Mouse (Mus musculus): ENCODE measurements around the gene Rubcnl. TPM values are rescaled to one million over a fixed set of nuclear protein-coding genes. Genes with fewer than 3 reads are reported as not detected.

Rubcnl gene
- polyA plus RNA-seq, 1 experiment from 2014 or later: 0.11 TPM

DNA sequence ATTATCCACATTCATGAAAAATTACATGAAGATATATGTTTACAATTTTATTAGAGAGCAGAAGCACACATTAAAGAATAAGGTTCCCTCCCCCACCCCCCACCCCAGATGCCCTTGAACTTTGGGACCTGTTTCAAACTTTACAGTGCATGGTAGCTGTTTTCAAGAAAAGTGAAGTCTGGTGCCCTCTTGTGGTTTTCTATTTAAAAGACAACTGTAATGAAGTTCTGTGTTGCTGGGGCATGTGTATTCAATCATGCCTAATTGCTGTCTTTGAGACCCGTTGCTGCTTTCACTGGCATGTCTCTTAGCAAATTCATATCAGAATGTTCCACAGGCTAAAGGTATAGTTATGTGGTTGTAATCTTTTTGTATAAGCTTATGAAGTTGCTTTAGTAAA lies 25.3 kb upstream of the Rubcnl start:
- no peak overlapping the region for H3K4me2 ChIP-seq (replicated peaks)
- H3K36me3 ChIP-seq: no peaks in the 10 kb centered on the region
- H3K4me3 ChIP-seq (replicated peaks): no peak overlapping the region
- H3K27ac ChIP-seq: no peak overlapping the region
- ATAC-seq: no peak
- no peaks in the 10 kb centered on the region for H3K4me1 ChIP-seq (replicated peaks)
- no peaks in the 10 kb centered on the region for H3K27me3 ChIP-seq
- 19% methylated on average over 1 of the region's 1 CpGs for WGBS
- H3K9me3 ChIP-seq: no peaks in the 10 kb centered on the region
- no peak overlapping the region for H3K9ac ChIP-seq (replicated peaks)

DNA sequence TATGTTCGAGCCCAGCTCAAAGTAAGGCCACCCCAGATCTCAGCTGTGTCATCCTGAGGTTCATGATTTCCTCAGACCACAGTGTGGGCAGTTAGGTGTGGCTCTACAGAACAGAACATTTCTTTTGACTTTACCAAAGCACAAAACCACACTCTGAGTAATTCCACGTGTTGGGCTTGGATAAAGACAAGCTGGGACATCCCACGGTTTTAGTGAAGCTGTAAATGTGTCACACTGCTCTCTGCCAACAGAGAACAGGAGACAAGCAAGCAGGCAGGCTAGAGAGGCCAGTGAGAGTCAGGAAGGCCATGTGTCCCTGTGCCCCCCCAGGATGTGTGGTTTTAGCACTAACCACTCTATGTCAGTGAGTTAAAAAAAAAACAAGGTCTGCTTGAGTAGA lies 19.3 kb upstream of the Rubcnl start:
- Histone ChIP-seq H3K36me3 (no peaks in the 10 kb centered on the region), H3K27me3 (no peaks in the 10 kb centered on the region), H3K9me3 (no peaks in the 10 kb centered on the region), H3K9ac (replicated peaks) (no peak overlapping the region), H3K27ac (no peak overlapping the region), H3K4me3 (replicated peaks) (no peak overlapping the region), H3K4me2 (replicated peaks) (no peak overlapping the region), H3K4me1 (replicated peaks) (no peaks in the 10 kb centered on the region)
- WGBS: 87% methylated on average over 3 of the region's 3 CpGs
- no peak for ATAC-seq

DNA sequence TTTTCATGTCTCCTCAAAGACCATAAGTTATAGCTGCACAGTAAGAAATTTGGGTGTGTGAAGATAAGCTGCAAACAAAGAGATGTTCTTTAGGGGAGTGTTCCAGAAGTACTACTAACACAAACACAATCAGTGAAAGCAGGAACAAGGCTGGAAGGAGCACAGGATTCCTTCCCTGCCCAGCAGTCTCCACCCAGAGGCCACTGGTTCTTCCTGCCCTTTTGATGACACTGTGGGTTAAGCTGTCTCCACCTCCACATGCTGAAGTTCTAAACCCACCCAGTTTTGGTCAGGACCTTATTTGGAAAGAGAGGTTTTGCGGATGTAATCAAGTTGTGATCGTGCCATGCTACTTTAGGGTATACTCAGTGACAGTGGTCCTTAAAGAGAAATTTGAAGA lies 18.8 kb upstream of the Rubcnl start:
- Histone ChIP-seq H3K27ac (no peak overlapping the region), H3K9ac (replicated peaks) (no peak overlapping the region), H3K27me3 (no peaks in the 10 kb centered on the region), H3K9me3 (no peaks in the 10 kb centered on the region), H3K4me3 (replicated peaks) (no peak overlapping the region), H3K36me3 (no peaks in the 10 kb centered on the region), H3K4me2 (replicated peaks) (no peak overlapping the region), H3K4me1 (replicated peaks) (no peaks in the 10 kb centered on the region)
- no peak for ATAC-seq
- WGBS: 89% methylated on average over 2 of the region's 2 CpGs

DNA sequence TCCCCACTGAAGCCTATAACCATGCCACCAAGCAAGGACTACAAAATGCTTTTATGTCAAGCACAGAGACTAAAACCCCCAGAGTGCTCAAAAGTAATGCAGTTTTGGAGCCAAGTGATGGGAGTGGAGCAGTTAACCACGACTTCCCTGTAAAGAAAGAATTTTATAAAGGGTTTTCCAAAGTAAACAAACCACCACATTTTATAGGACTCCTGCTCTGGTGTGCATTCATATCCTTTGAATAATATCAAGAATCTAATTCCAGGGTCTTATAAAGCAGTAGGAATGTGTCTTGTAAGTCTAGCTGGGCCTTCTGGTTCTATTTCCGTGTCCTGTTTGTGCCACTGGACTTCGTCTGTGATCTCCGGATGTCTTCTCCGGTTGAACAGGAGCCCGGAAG lies 14.5 kb upstream of the Rubcnl start:
- 88% methylated on average over 6 of the region's 6 CpGs for WGBS
- Histone ChIP-seq H3K9me3 (no peaks in the 10 kb centered on the region), H3K4me2 (replicated peaks) (no peak overlapping the region), H3K27ac (no peak overlapping the region), H3K4me3 (replicated peaks) (no peak overlapping the region), H3K9ac (replicated peaks) (no peak overlapping the region), H3K4me1 (replicated peaks) (no peaks in the 10 kb centered on the region), H3K27me3 (no peaks in the 10 kb centered on the region), H3K36me3 (no peaks in the 10 kb centered on the region)
- ATAC-seq: no peak

DNA sequence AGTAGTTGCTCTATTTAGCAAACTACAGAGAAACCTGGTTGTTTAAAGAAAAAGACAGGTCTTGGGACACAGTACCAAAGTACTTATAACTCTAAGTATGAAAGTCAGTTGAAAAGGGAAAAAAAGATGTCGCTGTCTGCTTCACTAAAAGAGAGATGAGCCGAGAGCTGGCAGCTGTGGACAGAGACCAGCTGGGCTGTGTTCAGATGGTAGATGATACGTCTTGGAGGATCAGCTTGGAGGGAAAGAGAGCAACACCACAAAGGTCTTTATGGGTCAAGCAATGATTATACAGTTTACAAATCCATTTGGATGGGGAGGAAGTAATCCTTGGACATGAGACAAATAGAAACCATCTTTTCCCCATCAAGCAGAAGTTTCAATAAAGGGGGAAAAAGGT lies 12.5 kb upstream of the Rubcnl start:
- Histone ChIP-seq H3K4me1 (replicated peaks) (no peaks in the 10 kb centered on the region), H3K9me3 (no peaks in the 10 kb centered on the region), H3K36me3 (no peaks in the 10 kb centered on the region), H3K9ac (replicated peaks) (no peak overlapping the region), H3K27ac (no peak overlapping the region), H3K27me3 (no peaks in the 10 kb centered on the region), H3K4me2 (replicated peaks) (no peak overlapping the region), H3K4me3 (replicated peaks) (no peak overlapping the region)
- 73% methylated on average over 3 of the region's 3 CpGs for WGBS
- ATAC-seq: no peak

DNA sequence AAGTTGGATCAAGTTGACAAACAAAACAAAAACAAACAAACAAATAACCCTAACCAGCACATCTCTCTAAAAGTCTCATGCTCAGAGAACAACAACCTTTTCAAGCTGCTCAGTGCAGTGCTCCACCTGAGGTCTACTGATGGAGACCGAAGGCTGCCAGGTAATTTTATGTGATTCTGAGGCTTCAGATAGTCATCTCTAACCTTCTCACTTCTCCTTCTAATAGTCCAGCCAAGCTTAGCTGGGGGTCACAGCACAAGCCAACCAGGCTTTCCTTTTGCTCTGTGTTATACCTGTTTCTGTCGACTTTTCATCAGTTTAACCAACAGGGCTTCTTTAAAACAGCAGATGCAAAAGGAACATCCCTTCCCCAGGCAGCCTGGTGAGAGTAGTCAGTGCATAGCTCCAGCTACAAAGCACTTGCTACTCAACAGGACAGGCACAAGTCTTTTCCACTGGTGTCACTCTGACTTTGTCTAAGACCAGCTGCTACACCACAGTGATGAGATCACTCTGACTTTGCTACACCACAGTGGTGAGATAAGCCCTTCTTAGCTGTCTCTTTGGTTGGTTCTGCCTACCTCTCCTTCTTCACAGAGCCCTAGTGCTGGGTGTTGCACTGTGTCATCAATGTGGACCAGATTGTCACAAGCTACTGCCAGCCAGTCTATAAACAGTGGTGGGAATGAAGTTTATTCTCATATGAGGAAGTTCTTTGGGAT lies 10.2 kb upstream of the Rubcnl start:
- Histone ChIP-seq H3K4me3 (replicated peaks) (no peak overlapping the region), H3K27ac (no peak overlapping the region), H3K4me2 (replicated peaks) (no peak overlapping the region), H3K36me3 (no peaks in the 10 kb centered on the region), H3K9me3 (no peaks in the 10 kb centered on the region), H3K9ac (replicated peaks) (no peak overlapping the region), H3K4me1 (replicated peaks) (no peaks in the 10 kb centered on the region), H3K27me3 (no peaks in the 10 kb centered on the region)
- 81% methylated on average over 2 of the region's 2 CpGs for WGBS
- ATAC-seq: no peak

DNA sequence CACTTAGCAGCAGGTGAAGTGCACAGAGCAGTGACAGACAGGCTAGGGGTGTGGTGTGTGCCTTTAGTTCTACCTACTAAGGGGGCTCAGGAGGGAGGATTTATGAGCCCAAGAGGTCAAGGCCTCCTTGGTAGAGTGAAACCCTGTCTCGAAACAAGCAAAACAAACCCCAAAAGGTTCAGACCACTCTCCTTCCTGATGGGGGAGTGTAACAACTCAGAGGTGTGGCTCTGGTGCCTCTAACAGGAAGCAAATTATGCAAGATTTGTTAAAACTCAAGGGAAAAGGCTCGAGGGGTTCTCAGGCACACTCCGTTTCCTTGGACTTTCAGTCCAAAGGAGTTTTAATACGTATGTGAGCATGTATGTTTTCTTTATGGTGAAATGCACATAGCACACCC lies 5.5 kb upstream of the Rubcnl start:
- H3K36me3 ChIP-seq: no peaks in the 10 kb centered on the region
- WGBS: 75% methylated on average over 4 of the region's 4 CpGs
- H3K9me3 ChIP-seq: no peaks in the 10 kb centered on the region
- no peaks in the 10 kb centered on the region for H3K27me3 ChIP-seq
- peaks cover 5% of the 10 kb centered on the region; the same call in 1 of the 2 replicates for H3K4me1 ChIP-seq (replicated peaks)
- no peak overlapping the region for H3K27ac ChIP-seq
- H3K4me3 ChIP-seq (replicated peaks): no peak overlapping the region
- ATAC-seq: no peak
- H3K4me2 ChIP-seq (replicated peaks): no peak overlapping the region
- H3K9ac ChIP-seq (replicated peaks): no peak overlapping the region

DNA sequence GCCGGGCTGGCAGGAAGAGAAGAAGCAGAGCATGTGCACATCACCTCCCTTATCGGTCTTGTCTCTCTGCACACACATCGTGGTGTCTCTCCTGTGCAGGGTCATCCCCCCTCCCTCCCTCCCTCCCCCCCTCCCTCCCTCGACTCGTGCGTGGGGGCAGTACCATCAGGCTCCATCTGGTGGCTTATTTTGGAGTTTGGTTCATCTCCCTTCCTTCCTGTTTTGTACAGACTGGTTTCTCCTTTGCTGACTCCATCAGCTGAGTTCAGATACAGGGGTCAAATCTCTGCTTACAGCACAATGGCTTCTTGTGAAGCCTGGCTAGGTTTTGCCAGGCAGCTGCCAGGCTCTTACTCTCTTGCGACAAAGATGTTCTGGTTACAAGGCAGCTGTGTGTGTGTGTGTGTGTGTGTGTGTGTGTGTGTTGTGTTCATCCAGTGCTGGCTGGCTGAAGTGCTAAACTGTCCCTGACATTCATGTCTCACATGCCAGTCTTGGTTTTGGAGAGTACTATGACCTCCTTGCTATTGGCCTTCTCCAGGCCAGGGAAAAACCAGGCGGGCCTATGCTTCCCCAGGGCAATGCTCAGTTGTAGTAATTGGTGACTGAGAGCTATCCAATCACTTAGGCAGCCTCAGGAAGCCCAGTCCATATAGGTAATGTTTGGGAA lies 4.7 kb upstream of the Rubcnl start:
- Histone ChIP-seq H3K4me3 (replicated peaks) (no peak overlapping the region), H3K27me3 (no peaks in the 10 kb centered on the region), H3K9ac (replicated peaks) (no peak overlapping the region), H3K9me3 (no peaks in the 10 kb centered on the region), H3K36me3 (no peaks in the 10 kb centered on the region), H3K4me1 (replicated peaks) (peaks cover 8% of the 10 kb centered on the region; the same call in 1 of the 2 replicates), H3K4me2 (replicated peaks) (no peak overlapping the region), H3K27ac (no peak overlapping the region)
- WGBS: 38% methylated on average over 8 of the region's 8 CpGs
- ATAC-seq: peak; percentile 30; the same call in 1 of the 2 replicates

DNA sequence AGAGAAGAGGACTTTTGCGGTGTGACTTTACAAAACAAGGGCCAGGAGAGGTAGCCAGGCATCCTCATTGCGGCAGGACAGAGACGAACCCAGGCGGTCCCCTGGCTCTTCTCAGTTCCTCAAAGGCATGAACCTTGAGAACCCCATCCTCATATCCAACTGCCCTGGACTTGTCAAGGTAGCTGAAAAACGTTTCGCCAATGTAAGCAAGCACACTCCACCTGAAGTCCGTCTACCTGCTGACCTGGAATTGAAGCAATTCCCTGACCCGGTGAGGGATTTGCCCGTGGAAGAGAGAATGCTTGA lies 841 bp downstream of the Rubcnl start:
- WGBS: 73% methylated on average over 9 of the region's 9 CpGs
- Histone ChIP-seq H3K4me2 (replicated peaks) (peak overlapping the region; percentile 89), H3K27ac (no peak overlapping the region), H3K4me1 (replicated peaks) (peaks cover 8% of the 10 kb centered on the region; the same call in 1 of the 2 replicates), H3K9me3 (no peaks in the 10 kb centered on the region), H3K4me3 (replicated peaks) (peak overlapping the region; percentile 49), H3K27me3 (peaks cover 4% of the 10 kb centered on the region; the same call in 1 of the 2 replicates), H3K9ac (replicated peaks) (peak overlapping the region; percentile 69; the same call in 1 of the 2 replicates), H3K36me3 (no peaks in the 10 kb centered on the region)
- ATAC-seq: no peak

DNA sequence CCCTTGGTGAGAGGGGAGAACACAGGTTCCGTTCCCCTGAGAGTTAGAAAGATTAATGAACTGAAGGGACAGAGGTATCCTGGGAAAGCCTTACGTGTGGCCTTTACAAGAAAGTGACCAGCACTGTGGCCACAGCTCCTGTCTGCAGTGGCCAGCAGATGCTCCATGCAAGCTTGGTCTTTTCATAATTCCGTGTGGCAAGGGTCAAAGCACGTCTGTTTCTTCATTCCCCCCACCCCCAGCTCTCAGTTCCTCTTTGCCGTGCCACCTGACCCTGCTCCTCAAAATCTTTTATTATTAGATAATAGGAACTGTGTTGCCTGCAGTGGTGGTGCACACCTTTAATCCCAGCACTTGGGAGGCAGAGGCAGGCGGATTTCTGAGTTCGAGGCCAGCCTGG lies 1.4 kb downstream of the Rubcnl start:
- ATAC-seq: no peak
- no peaks in the 10 kb centered on the region for H3K36me3 ChIP-seq
- WGBS: 88% methylated on average over 7 of the region's 7 CpGs

DNA sequence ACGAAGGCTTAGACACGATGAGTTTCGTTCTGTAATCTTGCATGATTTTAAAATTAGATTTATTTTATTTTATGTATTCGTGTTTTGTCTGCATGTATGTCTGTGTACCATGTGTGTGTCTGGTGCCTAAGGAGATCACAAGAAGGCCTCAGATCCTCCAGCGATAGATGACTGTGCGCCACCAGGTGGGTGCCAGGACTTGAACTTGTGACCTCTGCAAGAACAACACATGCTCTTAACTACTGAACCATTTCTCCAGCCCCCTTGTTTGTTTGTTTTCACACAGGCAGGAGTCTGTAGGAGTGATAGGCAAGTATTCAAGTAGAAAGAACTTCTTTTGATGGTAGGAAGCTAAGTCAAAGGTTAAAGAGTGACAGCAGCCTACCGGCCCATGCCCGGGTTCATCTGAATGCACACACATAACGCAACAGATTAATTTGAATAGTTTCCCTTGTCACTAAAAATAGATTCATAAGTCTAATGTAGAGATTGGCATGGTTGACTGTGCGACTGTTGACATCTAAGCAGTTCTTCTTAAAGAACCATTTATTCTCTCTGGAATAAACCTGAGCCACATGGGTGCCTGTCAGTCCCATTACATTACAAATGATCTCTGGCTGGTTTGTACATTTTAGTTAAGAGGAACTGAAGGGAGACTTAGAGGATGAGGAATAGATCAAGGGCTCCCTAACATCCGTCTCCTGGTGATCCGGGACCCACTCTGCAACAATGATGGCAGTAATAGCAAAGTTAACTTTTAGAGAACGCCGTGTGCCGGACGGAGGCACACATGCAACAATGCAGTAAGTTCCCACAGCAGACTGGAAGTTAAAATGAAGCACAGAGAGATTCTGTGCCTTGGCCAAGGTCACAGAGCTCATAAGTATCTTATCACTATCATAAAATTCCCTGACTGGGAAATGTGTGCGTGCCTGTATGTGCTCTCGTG lies 2.3 kb downstream of the Rubcnl start:
- no peak for ATAC-seq
- no peak overlapping the region for H3K27ac ChIP-seq
- H3K4me2 ChIP-seq (replicated peaks): no peak overlapping the region
- peaks cover 8% of the 10 kb centered on the region; the same call in 1 of the 2 replicates for H3K4me1 ChIP-seq (replicated peaks)
- H3K27me3 ChIP-seq: peaks cover 4% of the 10 kb centered on the region; the same call in 1 of the 2 replicates
- no peaks in the 10 kb centered on the region for H3K36me3 ChIP-seq
- WGBS: 90% methylated on average over 18 of the region's 18 CpGs
- no peak overlapping the region for H3K4me3 ChIP-seq (replicated peaks)
- H3K9me3 ChIP-seq: no peaks in the 10 kb centered on the region
- no peak overlapping the region for H3K9ac ChIP-seq (replicated peaks)

More for the DNA sequence above, 1.4 kb downstream of the Rubcnl start:
- no peak overlapping the region for H3K4me3 ChIP-seq (replicated peaks)
- H3K9ac ChIP-seq (replicated peaks): no peak overlapping the region
- peaks cover 8% of the 10 kb centered on the region; the same call in 1 of the 2 replicates for H3K4me1 ChIP-seq (replicated peaks)
- peaks cover 4% of the 10 kb centered on the region; the same call in 1 of the 2 replicates for H3K27me3 ChIP-seq
- H3K4me2 ChIP-seq (replicated peaks): no peak overlapping the region
- H3K27ac ChIP-seq: no peak overlapping the region
- H3K9me3 ChIP-seq: no peaks in the 10 kb centered on the region

DNA sequence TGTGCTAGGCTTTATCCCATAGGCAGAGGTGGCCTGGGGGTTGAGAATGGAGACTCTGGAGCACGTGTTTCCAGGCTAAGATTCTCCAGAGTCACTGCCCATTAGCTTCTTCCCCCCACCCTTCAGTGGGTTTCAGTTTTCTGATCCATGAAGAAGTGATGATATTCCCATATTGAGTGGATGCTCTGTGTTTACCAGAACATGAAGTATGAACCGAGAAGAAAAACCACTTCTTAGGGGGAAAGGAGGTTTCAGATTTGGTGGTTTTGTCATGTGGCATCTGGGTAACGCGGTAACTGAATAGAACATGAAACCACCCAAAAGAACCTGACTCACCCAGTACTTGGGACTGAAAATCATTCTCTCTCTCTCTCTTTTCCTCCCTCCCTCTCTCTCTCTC lies 3.0 kb downstream of the Rubcnl start:
- Histone ChIP-seq H3K9ac (replicated peaks) (no peak overlapping the region), H3K27me3 (peaks cover 4% of the 10 kb centered on the region; the same call in 1 of the 2 replicates), H3K4me2 (replicated peaks) (no peak overlapping the region), H3K27ac (no peak overlapping the region), H3K36me3 (no peaks in the 10 kb centered on the region), H3K4me1 (replicated peaks) (peaks cover 8% of the 10 kb centered on the region; the same call in 1 of the 2 replicates), H3K4me3 (replicated peaks) (no peak overlapping the region), H3K9me3 (no peaks in the 10 kb centered on the region)
- 81% methylated on average over 4 of the region's 4 CpGs for WGBS
- no peak for ATAC-seq

All from midbrain, embryonic 13.5 days (tissue).